Mouse (Mus musculus) left cerebral cortex, postnatal 10 days (tissue): ENCODE measurements around the gene Nfix. TPM values are rescaled to one million over a fixed set of nuclear protein-coding genes. Genes with fewer than 3 reads are reported as not detected.
A peak's percentile ranks its signal among the peaks of the same experiment; 100 is the strongest.

Experiments used
- DNase-seq, 2 experiments: peaks; one replicate each; pipeline ENCODE4 v3.0.0; 2021 to 2022; ENCODE audit warnings: low spot score in 2 of 2, mixed read lengths in 1 of 2; ENCODE audit errors: extremely low spot score in 1 of 2
- intact Hi-C: fragments of 180-260 bp; cut with DNase I; formaldehyde crosslinking; loops from one replicate; pipeline ENCODE4 v1.15.1; 2025
- total RNA-seq, 2 experiments: library from RNA; stranded (reverse); gene quantifications; 2 replicates each; pipeline ENCODE4 v1.2.3; 2021

The Nfix gene
- total RNA-seq, 2 experiments from 2014 or later = 397 to 441 TPM

DNA sequence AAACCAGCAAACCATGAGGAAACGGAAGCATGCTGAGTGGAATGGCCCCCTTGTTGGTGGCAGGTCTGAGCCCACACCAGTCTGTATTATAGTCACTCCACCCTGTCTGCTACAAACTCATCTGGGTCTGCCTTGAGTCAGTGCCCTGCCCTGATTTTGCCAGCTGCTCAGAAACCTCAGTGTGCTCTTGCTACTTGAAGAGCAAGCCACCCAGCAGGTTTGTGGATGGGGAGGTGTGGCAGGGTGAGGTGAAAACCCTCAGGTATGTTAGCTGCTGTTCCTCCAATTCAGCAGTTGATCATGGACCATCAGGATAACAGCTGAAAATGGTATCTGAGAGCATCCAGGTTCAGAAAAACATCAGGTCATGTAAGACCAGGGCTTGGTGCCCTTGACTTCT lies 132.1 kb downstream of the Nfix start:
- no peak for DNase-seq
- intact Hi-C loops = no loop called here

DNA sequence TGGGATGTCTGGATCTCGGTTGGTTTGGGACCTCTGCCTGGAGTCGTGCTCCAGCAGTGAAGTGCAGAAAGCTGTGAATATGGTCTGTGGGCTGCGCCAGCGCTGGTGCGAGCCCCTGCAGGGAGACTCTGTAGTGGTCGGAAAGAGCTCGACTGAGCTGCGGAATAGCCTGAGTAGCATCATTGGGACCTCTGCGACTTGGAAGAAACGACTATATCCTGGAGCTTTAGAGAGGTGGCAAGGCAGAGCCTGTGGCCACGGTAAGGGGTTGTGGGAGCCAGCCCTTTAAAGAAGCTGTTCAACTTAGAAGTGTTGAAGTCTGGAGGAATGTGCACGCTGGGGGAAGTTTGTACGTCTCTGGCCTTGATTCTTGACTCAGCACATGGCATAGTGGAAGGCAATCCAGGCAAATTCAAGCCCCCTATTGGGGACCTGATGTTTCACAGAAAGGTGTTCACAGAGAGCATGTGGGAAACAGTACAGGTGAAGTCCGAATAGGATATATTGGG lies 134.7 kb downstream of the Nfix start:
- intact Hi-C loops = no loop called here
- DNase-seq = no peak

DNA sequence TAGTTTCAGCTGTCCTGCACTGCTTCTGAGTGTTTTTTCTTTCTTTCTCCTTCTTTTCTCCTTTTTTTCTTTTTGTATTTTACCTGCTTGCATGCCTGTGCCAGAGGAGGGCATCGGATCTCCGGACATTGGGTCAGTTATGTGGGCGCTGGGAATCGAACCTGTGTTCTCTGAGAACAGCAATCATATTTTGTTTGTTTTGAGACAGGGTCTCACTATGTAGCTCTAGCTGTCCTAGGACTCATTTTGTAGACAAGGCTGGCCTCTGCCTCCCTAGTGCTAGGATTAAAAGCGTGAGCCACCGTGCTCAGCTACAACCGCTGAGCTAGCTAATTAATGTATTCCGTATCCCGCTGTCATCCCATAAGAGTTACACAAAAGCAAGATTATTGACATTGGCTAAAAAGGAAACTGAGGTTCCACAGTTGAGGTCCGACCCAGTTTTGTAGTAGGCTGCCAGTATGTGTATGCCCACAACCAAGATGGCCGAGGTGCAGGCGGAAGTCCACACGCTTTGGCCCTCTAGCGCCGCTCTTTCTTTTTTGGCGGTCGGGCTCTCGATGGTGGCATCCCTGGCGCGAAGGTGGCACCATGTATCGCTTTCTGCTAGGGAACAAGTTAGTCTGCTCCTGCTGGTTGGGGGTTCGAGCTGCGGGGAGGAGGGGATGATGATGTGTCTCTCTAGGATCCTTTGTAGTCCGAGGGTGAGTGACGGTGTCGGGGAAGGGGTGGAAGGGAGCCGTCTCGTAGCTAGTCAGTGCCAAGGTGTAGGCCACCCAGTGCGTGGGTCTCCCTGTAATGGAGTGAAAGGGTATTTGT lies 135.4 kb downstream of the Nfix start:
- intact Hi-C loops = no loop called here
- DNase-seq = peak; percentile 87 to 89

DNA sequence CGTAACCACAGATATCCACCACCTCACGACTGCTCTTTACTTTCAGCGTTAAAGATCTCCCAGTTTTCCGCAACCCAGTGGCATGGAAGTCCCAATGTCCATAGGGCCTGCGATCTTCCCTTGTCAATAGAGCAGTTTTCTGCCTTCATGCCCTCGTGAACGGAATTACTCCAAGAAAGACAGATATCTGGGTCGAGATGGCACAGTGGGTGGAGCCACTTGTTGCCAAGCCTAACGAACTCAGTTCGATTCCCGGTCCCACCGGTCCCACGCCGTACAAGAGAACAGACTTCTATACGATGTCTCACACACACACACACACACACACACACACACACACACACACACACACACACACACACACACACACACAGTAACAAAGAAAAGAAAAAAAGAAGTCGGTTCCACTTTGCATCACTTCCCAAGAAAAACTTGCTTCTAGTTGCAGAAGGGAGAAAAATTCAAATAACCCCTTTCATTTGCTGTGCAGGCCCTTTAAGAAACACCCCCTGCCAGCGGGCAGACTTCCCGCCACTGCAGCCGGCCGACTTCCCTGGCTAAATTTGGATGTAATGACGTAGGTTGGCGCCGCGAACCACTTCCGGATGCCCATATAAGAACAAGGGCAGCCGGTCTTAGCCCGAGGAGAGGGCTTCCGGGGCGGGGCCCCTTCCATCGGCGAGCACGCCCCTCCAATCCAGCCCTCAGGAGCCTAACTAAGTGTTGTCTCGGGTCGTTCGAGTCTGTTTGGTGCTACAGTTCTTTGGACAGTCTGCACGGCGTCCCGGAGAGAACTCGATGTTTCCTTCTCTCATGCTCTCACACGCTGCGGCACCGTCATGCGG lies 136.4 kb downstream of the Nfix start:
- peak; percentile 96 to 97 for DNase-seq
- intact Hi-C loops = no loop called here

DNA sequence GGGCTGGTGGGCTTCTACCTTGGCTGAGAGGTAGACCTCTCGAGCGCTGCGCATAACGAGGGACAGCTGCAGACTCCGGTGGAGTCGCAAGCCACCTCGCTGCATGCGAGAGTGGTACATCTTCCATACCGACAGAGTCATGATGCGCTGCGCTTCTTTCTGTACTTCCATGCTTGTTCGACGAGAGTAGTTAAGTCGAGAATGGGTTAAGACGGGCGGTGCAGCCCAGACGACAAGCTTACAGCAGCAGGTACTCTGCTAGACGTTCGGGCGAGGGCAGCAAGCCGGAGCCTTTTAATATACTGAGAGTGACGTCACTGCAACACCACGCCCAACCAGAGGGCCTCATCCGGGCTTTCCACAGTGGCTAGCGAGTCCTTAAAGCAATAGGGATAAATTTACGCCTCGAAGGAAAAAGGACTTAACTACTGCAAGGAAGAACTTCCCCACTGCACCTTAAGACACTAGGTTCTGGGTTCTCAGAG lies 137.5 kb downstream of the Nfix start, which contains the start of gene Ier2:
TSS of gene Ier2 (minus strand) at position 272 of the 485 bp plus-strand sequence.
- DNase-seq = peak; percentile 95 to 96
- intact Hi-C loops = no loop called here

DNA sequence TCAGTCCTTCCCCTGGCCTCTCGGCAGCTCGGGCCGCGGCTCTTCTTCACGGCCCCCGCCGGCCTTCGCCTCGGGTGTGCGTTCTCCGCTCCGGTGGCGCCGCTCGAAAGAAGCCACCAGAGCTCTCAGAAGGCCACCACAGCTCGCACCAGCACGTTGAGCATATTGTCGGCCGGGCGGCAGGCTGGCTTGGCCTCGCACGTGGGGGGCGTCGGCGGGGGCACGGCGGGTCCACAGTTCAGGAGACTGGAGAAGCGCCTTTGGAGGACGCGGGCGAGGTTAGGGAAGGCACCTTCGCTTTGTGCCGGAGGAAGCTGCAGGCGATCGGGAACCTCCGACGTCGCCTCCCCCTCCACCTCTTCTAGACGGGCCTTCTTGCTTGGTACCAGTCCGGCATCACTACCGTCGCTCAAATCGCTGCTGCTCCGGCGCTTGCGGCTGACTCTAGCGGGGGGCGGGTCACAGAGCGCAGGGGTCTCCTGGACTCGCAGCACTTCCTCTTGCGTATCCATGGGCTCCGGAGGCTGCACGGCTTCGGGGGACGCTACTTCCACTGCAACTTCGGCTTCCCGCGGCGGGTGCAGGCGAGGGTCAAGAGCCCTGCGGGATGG lies 138.1 kb downstream of the Nfix start:
- DNase-seq = peak in 1 of 2 experiments; percentile 80
- intact Hi-C loops = no loop called here

DNA sequence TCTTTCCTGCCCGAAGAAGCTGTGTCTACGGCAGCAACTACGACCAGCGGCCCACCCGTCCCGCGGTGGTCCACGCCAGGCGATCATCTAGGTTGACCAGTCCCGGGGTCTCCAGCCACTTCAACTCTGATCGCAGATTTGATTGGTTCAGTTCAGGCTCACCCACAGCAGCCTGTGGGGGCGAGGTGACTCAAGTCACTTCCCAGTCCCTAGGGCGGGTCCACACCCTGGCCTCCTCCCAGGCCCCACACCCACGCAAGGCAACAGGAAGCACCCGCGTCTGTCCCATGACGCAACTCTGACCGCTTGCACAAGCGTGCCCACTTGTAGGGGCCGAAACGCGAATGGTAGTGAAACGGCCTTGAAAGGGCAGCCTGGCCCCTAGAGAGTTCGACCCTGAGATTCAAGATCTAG lies 138.7 kb downstream of the Nfix start:
- intact Hi-C loops = no loop called here
- peak in 1 of 2 experiments; percentile 93 for DNase-seq

DNA sequence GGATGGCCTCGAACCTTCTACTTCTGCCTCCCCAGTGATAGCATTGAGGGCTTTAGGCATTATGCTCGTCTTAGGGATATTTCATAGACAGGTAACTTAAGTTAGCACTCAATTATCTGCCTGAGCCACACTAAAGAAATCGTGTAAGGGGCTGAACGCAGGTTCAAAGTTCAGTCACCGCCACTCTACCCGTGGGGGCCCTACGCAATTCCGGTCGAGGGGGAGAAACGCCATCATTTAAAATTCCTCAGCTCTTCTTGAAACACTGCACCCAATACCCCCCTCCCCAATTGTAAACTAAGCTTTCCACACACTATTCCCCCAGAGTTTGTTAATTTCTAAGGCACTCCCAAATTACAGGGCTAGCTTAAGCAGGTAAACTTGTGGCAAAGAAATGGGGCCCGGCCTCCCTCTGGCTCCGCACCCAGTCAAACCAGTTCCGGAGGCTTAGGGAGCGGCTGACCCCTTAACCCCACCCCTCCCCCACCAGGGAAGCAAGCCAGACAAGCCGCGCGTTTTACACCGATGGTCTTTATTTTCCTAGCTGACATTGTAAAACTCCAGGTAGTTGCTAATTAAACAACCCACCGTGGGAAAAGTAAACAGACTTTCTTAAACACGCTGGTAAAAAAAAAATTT lies 139.2 kb downstream of the Nfix start:
- intact Hi-C loops = no loop called here
- peak in 1 of 2 experiments; percentile 70 for DNase-seq

DNA sequence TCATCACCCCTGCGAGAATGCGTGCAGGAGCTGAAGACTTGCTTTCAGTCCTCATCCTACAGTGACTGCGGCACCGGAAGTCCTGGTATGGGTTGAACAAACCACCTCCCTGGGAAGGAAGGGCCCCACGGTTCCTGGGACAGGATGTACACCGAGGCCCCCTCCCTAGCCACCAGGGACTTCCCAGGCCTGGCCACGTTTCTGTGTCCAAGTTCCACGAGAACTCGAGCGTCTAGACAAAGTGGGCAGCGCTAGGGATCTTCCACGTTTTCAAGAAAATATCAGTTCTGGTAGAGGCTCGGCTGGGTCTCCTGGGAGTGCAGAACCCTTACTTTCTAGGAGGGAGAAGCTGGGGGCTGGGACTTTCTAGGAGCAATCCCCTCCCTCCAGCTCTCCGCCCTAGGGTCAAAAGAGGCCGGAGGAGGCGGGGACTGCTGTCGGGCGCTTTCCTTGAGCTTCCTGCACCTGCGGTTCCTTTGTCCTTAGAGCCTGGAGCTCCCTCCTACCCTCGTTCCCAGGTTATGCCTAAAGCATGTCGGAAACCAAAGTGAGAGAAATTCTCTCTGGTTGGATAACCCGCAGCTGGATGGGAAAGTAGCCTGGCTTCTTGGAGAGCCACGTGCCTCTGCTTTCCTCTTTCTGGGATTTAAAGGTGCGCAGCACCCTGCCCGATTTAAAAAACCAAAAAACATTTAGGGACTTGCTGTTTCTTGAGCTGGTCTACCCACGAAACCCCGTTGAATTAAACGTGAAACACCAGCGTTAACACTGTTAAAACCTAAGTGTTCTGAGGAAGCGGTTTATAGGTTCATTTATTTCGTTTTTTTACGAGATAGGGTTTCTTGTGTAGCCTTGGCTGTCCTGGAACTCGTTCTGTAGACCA lies 140.0 kb downstream of the Nfix start:
- intact Hi-C loops = no loop called here
- peak in 1 of 2 experiments; percentile 88 for DNase-seq

DNA sequence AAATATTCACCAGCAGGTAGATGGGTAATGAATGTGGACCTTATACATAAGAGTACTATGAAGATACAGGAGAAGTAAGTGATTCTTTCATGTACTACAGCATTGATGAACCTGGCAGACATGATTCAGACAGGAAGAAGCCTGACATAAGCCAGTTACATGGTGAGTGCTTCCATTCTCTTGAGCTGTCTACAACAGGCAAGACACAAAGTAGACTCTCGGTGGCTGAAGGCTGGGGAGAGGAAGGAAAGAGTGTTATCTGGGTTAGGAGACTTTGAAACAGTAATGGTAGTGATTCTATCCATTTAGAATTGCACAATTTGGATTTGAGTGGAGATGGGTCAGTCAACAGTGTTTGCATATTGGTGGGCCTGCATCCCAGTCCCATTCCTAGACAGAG lies 141.2 kb downstream of the Nfix start:
- DNase-seq = no peak
- intact Hi-C loops = no loop called here

DNA sequence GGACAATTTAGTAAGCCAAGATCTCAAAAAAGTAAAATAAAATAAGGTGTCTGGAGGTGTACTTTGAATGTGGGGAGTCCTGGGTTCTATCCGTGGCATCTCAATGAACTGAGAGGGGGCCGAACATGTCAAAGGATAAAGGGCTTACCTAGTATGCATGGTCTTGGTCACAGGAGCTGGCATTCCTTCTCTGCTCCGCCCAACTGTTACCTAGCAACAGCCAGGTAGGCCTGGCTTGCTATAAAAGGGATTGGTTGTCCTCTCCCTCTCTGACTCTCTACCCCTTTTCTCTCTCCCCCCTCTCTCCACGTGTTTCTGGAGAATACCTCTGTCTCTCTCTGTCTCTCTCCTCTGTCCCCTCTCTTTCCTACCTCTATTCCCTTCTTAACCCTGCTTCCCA lies 142.5 kb downstream of the Nfix start:
- intact Hi-C loops = no loop called here
- no peak for DNase-seq

DNA sequence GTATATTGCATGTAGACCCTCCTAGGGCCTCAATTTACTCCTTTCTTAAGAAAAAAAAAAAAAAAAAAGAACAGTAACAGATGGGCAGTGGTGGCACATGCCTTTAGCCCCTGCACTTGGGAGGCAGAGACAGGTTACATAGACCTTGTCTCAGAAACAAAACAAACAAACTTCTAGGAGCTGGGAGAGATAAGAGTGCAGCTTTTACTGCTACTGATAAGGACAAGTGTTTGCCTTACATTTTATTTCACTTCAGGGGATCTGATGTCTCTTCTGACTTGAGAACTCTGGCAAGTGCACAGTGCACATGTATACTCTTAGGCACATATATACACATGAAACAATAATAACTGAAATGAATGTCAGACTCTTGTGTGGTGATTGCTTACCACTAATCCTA lies 142.9 kb downstream of the Nfix start:
- intact Hi-C loops = no loop called here
- no peak for DNase-seq

DNA sequence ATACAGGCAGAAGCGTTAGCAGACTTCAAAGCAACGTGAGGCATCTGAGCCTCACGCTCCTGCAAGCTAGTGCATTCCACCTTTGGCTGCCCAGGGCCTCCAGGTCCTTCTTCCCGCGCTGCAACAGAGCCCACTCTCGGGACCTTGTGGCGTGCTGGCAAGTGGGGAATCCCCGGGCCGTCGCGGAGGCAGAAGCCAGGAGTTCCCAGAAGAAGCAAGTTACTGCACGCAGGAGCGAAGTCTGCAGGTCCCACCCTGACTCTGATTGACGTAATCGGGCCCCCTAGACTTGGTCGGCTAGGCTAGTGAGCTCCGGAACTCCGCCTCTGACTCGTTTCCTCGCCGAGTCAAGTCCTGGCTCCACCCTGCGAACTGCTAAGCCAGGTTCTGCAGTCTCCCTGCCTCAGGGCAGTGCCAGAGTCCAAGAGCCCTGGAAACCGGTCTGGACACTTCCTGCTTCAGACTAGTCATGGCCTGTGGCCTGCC lies 143.5 kb downstream of the Nfix start:
- intact Hi-C loops = no loop called here
- DNase-seq = peak in 1 of 2 experiments; percentile 90

DNA sequence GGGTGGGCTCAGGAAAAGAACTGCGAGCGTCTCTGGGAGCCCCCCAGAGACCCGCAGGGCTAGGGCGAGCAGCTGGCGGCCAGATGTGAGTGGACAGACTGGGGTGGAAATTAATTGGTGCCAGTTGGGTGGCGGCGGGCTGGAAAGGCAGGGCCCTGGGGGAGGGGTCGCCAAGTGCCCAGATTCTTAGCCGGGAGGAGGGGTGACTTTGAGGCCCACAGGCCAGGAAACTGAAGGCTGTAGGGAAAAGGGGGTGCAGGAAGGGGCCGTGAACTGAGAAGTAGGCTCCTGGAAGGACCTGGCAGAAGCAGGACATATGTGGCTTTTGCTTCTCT lies 144.0 kb downstream of the Nfix start:
- intact Hi-C loops = no loop called here
- peak in 1 of 2 experiments; percentile 46 for DNase-seq

DNA sequence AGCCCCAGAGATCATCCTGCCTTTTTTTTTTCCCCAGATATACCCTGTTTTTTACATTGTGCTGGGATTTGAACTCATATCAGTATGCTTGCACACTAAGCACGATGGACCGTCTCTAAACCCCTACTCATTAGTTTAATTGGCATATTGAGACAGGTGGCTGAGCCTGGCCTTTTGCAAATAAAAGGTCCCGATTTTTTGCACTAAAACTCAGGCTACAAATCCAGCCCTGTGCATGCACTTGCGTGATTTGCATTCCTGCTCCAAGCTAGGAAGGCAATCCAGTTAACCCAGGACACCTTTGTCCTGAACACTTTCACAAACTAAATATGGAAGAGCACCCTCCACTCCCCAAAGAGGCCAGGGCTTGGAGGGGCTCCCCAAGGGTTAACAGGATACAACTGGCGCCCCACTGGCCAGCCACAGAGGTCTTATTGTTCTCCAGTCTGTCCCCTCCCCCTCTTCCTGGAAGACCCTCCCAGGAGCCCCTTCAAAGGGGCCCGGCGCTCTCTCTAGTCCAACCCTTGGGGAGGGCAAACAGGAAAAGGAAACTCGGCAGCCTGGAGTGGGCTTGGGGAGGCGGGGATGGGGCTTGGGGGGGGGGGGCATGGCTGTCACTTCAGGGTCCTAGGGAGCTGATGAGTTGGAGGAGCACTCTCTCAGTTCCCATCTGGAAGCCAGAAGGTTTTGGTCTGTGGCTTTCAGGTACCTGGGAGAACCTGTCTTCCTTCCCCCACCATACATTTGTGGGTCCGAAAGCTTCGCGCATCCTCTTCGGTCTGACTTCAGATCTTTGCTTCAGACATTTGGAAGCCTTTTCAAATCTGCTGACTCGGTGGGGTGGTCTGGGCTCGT lies 144.6 kb downstream of the Nfix start:
- peak in 1 of 2 experiments; percentile 83 for DNase-seq
- intact Hi-C loops = no loop called here

DNA sequence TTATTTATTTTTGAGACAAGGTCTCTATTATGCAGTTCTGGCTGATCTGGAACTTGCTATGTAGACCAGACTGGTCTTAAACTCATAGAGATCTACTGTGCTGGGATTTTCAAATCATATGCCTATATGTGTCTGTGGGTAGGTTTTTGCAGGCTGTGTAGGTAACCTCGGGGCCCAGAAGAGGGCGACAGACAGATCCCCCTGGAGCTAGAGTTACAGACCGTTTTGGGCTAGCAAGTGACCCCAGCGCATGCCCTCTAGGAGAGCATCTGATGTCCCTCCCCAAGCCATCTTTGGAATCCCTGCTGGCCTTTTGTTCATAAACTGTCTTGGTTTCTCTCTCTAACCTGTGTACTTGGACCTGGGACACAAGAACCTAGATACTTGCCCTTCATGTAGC lies 145.5 kb downstream of the Nfix start:
- intact Hi-C loops = no loop called here

DNA sequence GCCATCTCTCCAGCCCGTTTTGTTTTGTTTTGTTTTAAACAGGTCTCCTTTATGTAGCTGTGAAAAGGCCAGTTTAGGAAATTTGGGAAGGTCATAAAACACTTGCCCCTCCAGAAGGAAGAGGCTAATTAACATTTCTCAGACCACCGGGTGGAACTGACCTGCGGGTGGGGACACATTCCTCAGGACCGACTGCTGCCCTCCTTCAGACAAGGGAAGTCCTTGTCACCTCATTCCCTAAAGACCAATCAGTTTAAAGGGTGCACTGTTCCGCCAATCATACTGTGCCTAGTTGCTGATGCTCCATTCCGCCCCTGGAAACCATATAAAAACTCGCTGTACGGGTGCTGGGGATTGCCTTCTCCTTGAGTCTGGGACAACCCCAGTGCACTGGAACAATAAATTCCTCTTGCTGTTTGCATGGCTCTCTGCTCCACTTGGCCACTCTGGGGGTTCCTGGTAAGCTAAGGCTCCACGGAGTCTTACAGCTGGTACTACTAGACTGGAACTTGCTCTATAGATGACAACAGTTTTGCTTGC lies 147.0 kb downstream of the Nfix start:
- DNase-seq = no peak
- intact Hi-C loops = no loop called here

More for the DNA sequence above, 145.5 kb downstream of the Nfix start:
- DNase-seq = no peak
